Mouse (Mus musculus) CH12.LX (cell line): ENCODE measurements around the gene Mn1. TPM values are rescaled to one million over a fixed set of nuclear protein-coding genes. Genes with fewer than 3 reads are reported as not detected.

Source experiments
- DNase-seq: peaks from one replicate; pipeline ENCODE4 v3.0.0-alpha.2; 2013; ENCODE audit errors: extremely low read depth
- H3K27ac ChIP-seq: 2 replicates; pipeline ENCODE4 v1.5.1; 2012; ENCODE audit warnings: low read depth, mild to moderate bottlenecking, control low read depth, moderate library complexity; ENCODE audit not compliant: insufficient read depth
- H3K27me3 ChIP-seq: replicated peaks from 2 replicates; pipeline ENCODE3; 2012; ENCODE audit warnings: inconsistent platforms
- H3K36me3 ChIP-seq, 2 experiments: replicated peaks in 1 of 2; 2 replicates each; pipeline versions ENCODE3 to v1.6.1; 2012; ENCODE audit warnings: inconsistent platforms in 1 of 2, low read length in 1 of 2, mild to moderate bottlenecking in 1 of 2, mixed read lengths in 1 of 2, moderate library complexity in 1 of 2; ENCODE audit not compliant: control insufficient read depth in 1 of 2, insufficient read depth in 1 of 2
- H3K4me1 ChIP-seq, 2 experiments: 2 replicates each; pipeline ENCODE4 v1.6.1; 2012; ENCODE audit warnings: inconsistent platforms in 1 of 2, moderate library complexity in 1 of 2; ENCODE audit not compliant: insufficient read depth in 2 of 2, control insufficient read depth in 1 of 2
- H3K4me2 ChIP-seq: 2 replicates; pipeline ENCODE4 v1.6.1; 2012; ENCODE audit warnings: low read depth, mild to moderate bottlenecking, control low read depth; ENCODE audit not compliant: poor library complexity, insufficient read depth, severe bottlenecking
- H3K4me3 ChIP-seq, 3 experiments: fragments of 150-350 bp in 1 of 3; sonication (generic) in 1 of 3; replicated peaks in 1 of 3; 2 replicates each; pipeline versions ENCODE3 to v1.5.1; 2011 to 2012; ENCODE audit warnings: low read depth in 2 of 3, low read length in 2 of 3, mild to moderate bottlenecking in 2 of 3, moderate library complexity in 2 of 3, control low read depth in 1 of 3, improper control_type of control experiment in 1 of 3, inconsistent platforms in 1 of 3, mixed read lengths in 1 of 3; ENCODE audit not compliant: poor library complexity in 1 of 3
- H3K79me2 ChIP-seq: replicated peaks from 2 replicates; pipeline ENCODE4 v1.6.1; 2012; ENCODE audit warnings: mild to moderate bottlenecking, moderate library complexity; ENCODE audit not compliant: control insufficient read depth, poor library complexity, insufficient read depth, severe bottlenecking; ENCODE audit errors: extremely low read depth
- H3K9ac ChIP-seq: 2 replicates; pipeline ENCODE4 v1.6.1; 2012; ENCODE audit warnings: low read depth, mild to moderate bottlenecking, control low read depth, moderate library complexity; ENCODE audit not compliant: insufficient read depth
- H3K9me3 ChIP-seq: replicated peaks from 2 replicates; pipeline ENCODE3; 2012; ENCODE audit warnings: low read length, inconsistent platforms, mixed read lengths
- BHLHE40 ChIP-seq: IDR thresholded peaks from 2 replicates; pipeline ENCODE4 v1.6.1; 2011; ENCODE audit warnings: mild to moderate bottlenecking, low read depth, low read length, improper control_type of control experiment
- CHD2 ChIP-seq: IDR thresholded peaks from 2 replicates; pipeline ENCODE4 v1.6.1; 2011; ENCODE audit warnings: low read length, improper control_type of control experiment
- CTCF ChIP-seq, 2 experiments: IDR thresholded peaks in 1 of 2; conservative IDR thresholded peaks in 1 of 2; 2 replicates each; pipeline ENCODE4 v1.5.1; 2011 to 2012; ENCODE audit warnings: low read depth in 2 of 2, low read length in 2 of 2, improper control_type of control experiment in 1 of 2, inconsistent platforms in 1 of 2, mild to moderate bottlenecking in 1 of 2, moderate library complexity in 1 of 2
- E2F4 ChIP-seq: IDR thresholded peaks from 2 replicates; pipeline ENCODE4 v1.6.1; 2011; ENCODE audit warnings: low read depth, low read length, improper control_type of control experiment; ENCODE audit not compliant: insufficient replicate concordance
- ELF1 ChIP-seq: IDR thresholded peaks from 2 replicates; pipeline ENCODE4 v1.6.1; 2014; ENCODE audit warnings: low read depth, mild to moderate bottlenecking, inconsistent platforms, low read length, improper control_type of control experiment
- EP300 ChIP-seq: IDR thresholded peaks from 2 replicates; pipeline ENCODE4 v1.6.1; 2011; ENCODE audit warnings: low read length, improper control_type of control experiment
- ETS1 ChIP-seq: conservative IDR thresholded peaks from 2 replicates; pipeline ENCODE4 v1.6.1; 2012; ENCODE audit warnings: low read depth, mild to moderate bottlenecking, inconsistent platforms, low read length, improper control_type of control experiment, moderate library complexity
- IRF4 ChIP-seq: IDR thresholded peaks from 2 replicates; pipeline ENCODE4 v1.6.1; 2014; ENCODE audit warnings: low read depth, mild to moderate bottlenecking, inconsistent platforms, low read length, improper control_type of control experiment
- JUN ChIP-seq: IDR thresholded peaks from 2 replicates; pipeline ENCODE4 v1.6.1; 2011; ENCODE audit warnings: low read depth, mild to moderate bottlenecking, low read length, improper control_type of control experiment, moderate library complexity; ENCODE audit not compliant: insufficient read depth
- JUND ChIP-seq: conservative IDR thresholded peaks from 2 replicates; pipeline ENCODE4 v1.6.1; 2011; ENCODE audit warnings: low read depth, low read length, improper control_type of control experiment
- MAFK ChIP-seq: IDR thresholded peaks from 2 replicates; pipeline ENCODE4 v1.6.1; 2011; ENCODE audit warnings: low read length, improper control_type of control experiment; ENCODE audit not compliant: insufficient replicate concordance
- MAX ChIP-seq: IDR thresholded peaks from 2 replicates; pipeline ENCODE4 v1.6.1; 2011; ENCODE audit warnings: low read length, improper control_type of control experiment
- MAZ ChIP-seq: IDR thresholded peaks from 2 replicates; pipeline ENCODE4 v1.6.1; 2012; ENCODE audit warnings: low read depth, mild to moderate bottlenecking, inconsistent platforms, low read length, improper control_type of control experiment, moderate library complexity
- MYC ChIP-seq: IDR thresholded peaks from 2 replicates; pipeline ENCODE4 v1.6.1; 2011; ENCODE audit warnings: low read depth, mild to moderate bottlenecking, improper control_type of control experiment, low read length
- NRF1 ChIP-seq: IDR thresholded peaks from 2 replicates; pipeline ENCODE4 v1.6.1; 2014; ENCODE audit warnings: low read depth, mild to moderate bottlenecking, inconsistent platforms, low read length, improper control_type of control experiment, moderate library complexity
- PAX5 ChIP-seq: IDR thresholded peaks from 2 replicates; pipeline ENCODE4 v1.6.1; 2012; ENCODE audit warnings: low read length, inconsistent platforms, mixed read lengths
- POLR2A ChIP-seq: IDR thresholded peaks from 2 replicates; pipeline ENCODE4 v1.6.1; 2011; ENCODE audit warnings: low read depth, mild to moderate bottlenecking, improper control_type of control experiment, low read length
- POLR2AphosphoS2 ChIP-seq: IDR thresholded peaks from 2 replicates; pipeline ENCODE4 v1.6.1; 2011; ENCODE audit warnings: low read depth, low read length, improper control_type of control experiment
- RAD21 ChIP-seq: IDR thresholded peaks from 2 replicates; pipeline ENCODE4 v1.6.1; 2011; ENCODE audit warnings: low read depth, mild to moderate bottlenecking, low read length, improper control_type of control experiment, moderate library complexity
- SIN3A ChIP-seq: IDR thresholded peaks from 2 replicates; pipeline ENCODE4 v1.6.1; 2012; ENCODE audit warnings: low read length, improper control_type of control experiment, inconsistent platforms
- SMC3 ChIP-seq: IDR thresholded peaks from 2 replicates; pipeline ENCODE4 v1.6.1; 2011; ENCODE audit warnings: low read depth, low read length, improper control_type of control experiment
- USF1 ChIP-seq: IDR thresholded peaks from 2 replicates; pipeline ENCODE4 v1.6.1; 2014; ENCODE audit warnings: low read depth, mild to moderate bottlenecking, inconsistent platforms, low read length, improper control_type of control experiment
- ZKSCAN1 ChIP-seq: IDR thresholded peaks from 2 replicates; pipeline ENCODE4 v1.6.1; 2012; ENCODE audit warnings: low read depth, inconsistent platforms, low read length, improper control_type of control experiment, borderline replicate concordance
- ZMIZ1 ChIP-seq: IDR thresholded peaks from 2 replicates; pipeline ENCODE4 v1.6.1; 2012; ENCODE audit warnings: low read depth, mild to moderate bottlenecking, inconsistent platforms, low read length, improper control_type of control experiment
- ZNF384 ChIP-seq: IDR thresholded peaks from 2 replicates; pipeline ENCODE4 v1.6.1; 2012; ENCODE audit warnings: low read depth, low read length, improper control_type of control experiment, inconsistent platforms
- dilution Hi-C: fragments of 300-500 bp; cut with MboI; formaldehyde crosslinking; loops from 2 replicates; pipeline ENCODE4 v1.14.3; 2020; ENCODE audit warnings: low sequenced_read_pairs; ENCODE audit not compliant: extremely low pct_unique_long_range_greater_than_20kb, extremely low pct_ligation_motif_present
- in situ Hi-C: fragments of 300-500 bp; cut with MboI; formaldehyde crosslinking; loops from 3 replicates; pipeline ENCODE4 v1.14.3; 2019; ENCODE audit warnings: low sequenced_read_pairs, low pct_ligation_motif_present, low pct_unique_long_range_greater_than_20kb, mixed read lengths
- polyA plus RNA-seq: library from polyadenylated mRNA; unstranded; fragments of >175 nt; gene quantifications from 2 replicates; pipeline ENCODE4 v1.2.1, GENCODE M21; 2012; ENCODE audit warnings: low read depth; ENCODE audit not compliant: insufficient read length
- total RNA-seq, 2 experiments: library from RNA; depleted of rRNA; stranded (reverse); fragments of 300-350 nt in 1 of 2; fragments of >200 nt in 1 of 2; gene quantifications; 2 replicates each; pipeline ENCODE4 v1.2.3; 2012 to 2014

Mn1 gene
- total and polyA plus RNA-seq, 3 experiments = not detected

- H3K4me2 ChIP-seq = no peak overlapping the region
- H3K79me2 ChIP-seq = no peaks in the 10 kb centered on the region
- dilution Hi-C loops (no loop called here), in situ Hi-C loops (no loop called here)
- H3K9me3 ChIP-seq = peaks cover 75% of the 10 kb centered on the region
- TF ChIP-seq E2F4 (no peak), ETS1 (no peak), EP300 (no peak), RAD21 (no peak), BHLHE40 (no peak), NRF1 (no peak), IRF4 (no peak), POLR2A (no peak), CHD2 (no peak), ZMIZ1 (no peak), POLR2AphosphoS2 (no peak), ELF1 (no peak), CTCF (conservative IDR thresholded peaks at IDR 0.05 in 1 of 2, IDR thresholded peaks at IDR 0.05 in 1 of 2; ENCODE audit: low read depth in 2 of 2, low read length in 2 of 2) (no peak)
- H3K9ac ChIP-seq = no peak overlapping the region
- no peak overlapping the region for H3K4me3 ChIP-seq
- H3K27ac ChIP-seq = no peak overlapping the region
- H3K4me1 ChIP-seq = no peaks in the 10 kb centered on the region
- H3K27me3 ChIP-seq = no peaks in the 10 kb centered on the region
- no peak for DNase-seq
- no peaks in the 10 kb centered on the region for H3K36me3 ChIP-seq
These were observed 41.5 kb downstream of the Mn1 start for GRCm38 (mm10) chr5:111458675-111459074.

DNA sequence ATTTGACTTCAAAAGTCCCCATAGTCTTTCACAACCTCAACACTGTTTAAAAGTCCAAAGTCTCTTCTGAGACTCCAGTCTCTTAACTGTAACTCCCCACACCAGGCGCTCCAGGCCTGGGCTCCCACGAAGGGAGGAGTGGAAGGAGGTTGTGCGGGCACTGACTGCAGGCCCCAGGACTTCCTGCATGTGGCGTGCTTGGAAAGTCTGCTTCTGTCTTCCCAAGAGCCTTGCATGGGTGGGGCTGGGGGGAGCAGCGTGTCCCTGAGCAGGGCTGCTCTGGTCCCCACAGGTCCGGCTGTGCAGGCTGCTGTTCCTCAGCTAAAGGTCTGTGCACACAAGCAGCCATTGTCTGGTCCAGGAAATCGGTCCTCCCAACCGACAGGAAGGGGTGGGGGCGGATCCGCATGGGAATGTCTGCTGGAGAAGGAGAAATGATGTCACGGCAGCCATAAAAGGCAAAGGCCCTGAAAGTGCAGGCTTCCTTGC is 48.7 kb downstream of the Mn1 start:
- Histone ChIP-seq H3K4me1 (no peaks in the 10 kb centered on the region), H3K4me2 (no peak overlapping the region), H3K9me3 (peaks cover 62% of the 10 kb centered on the region), H3K79me2 (no peaks in the 10 kb centered on the region), H3K36me3 (no peaks in the 10 kb centered on the region), H3K4me3 (no peak overlapping the region), H3K9ac (no peak overlapping the region), H3K27me3 (no peaks in the 10 kb centered on the region), H3K27ac (no peak overlapping the region)
- in situ Hi-C loops = no loop called here
- dilution Hi-C loops = no loop called here
- DNase-seq = no peak
- TF ChIP-seq JUN (no peak), USF1 (no peak), ZNF384 (no peak), RAD21 (no peak), EP300 (no peak), MYC (no peak), ZKSCAN1 (no peak), ELF1 (no peak), MAFK (no peak), CHD2 (no peak), MAX (no peak), E2F4 (no peak), SMC3 (no peak), POLR2AphosphoS2 (no peak), NRF1 (no peak), JUND (no peak), ETS1 (no peak), MAZ (no peak), PAX5 (no peak), SIN3A (no peak)
